Mouse (Mus musculus) G1E (cell line): Measurements from ENCODE around the gene Cp. TPM values are rescaled to one million over a fixed set of nuclear protein-coding genes. Genes with fewer than 3 reads are reported as not detected.
A peak's percentile ranks its signal among the peaks of the same experiment; 100 is the strongest.
"Not testable (repeated sequence)": the region's sequence is repeated elsewhere in the genome, so short reads cannot be mapped to it uniquely, and the experiment has no call there.

Experiments used
- ATAC-seq: 2 replicates; pipeline ENCODE4 v1.8.0; 2016; ENCODE audit warnings: mild to moderate bottlenecking; ENCODE audit not compliant: insufficient number of reproducible peaks, poor library complexity, low FRiP score, severe bottlenecking; ENCODE audit errors: extremely low read depth
- DNase-seq: peaks from one replicate; pipeline ENCODE4 v3.0.0; 2012; ENCODE audit warnings: low spot score
- H3K27me3 ChIP-seq: 2 replicates; pipeline ENCODE4 v1.6.1; 2012; ENCODE audit warnings: mild to moderate bottlenecking, low read length, inconsistent platforms; ENCODE audit not compliant: insufficient read depth
- H3K36me3 ChIP-seq: replicated peaks from 2 replicates; pipeline ENCODE3; 2012; ENCODE audit warnings: mild to moderate bottlenecking, inconsistent platforms
- H3K4me1 ChIP-seq: 2 replicates; pipeline ENCODE4 v1.6.1; 2012; ENCODE audit warnings: low read depth, low read length, inconsistent platforms, mixed read lengths; ENCODE audit not compliant: insufficient read depth
- H3K4me3 ChIP-seq: 2 replicates; pipeline ENCODE4 v1.5.1; 2012; ENCODE audit warnings: low read depth, mild to moderate bottlenecking, inconsistent platforms, low read length, moderate library complexity, mixed read lengths
- H3K9me3 ChIP-seq: replicated peaks from 2 replicates; pipeline ENCODE4 v1.6.1; 2012; ENCODE audit warnings: inconsistent platforms
- CTCF ChIP-seq: IDR thresholded peaks from 2 replicates; pipeline ENCODE4 v1.5.1; 2012; ENCODE audit warnings: low read depth, low read length, inconsistent platforms, mixed read lengths
- GATA1 ChIP-seq: IDR thresholded peaks from 2 replicates; pipeline ENCODE4 v1.6.1; 2012; ENCODE audit warnings: borderline replicate concordance, low read length, inconsistent platforms, mixed read lengths
- GATA2 ChIP-seq: IDR thresholded peaks from 2 replicates; pipeline ENCODE4 v1.6.1; 2012; ENCODE audit warnings: low read depth, low read length, inconsistent platforms, borderline replicate concordance
- POLR2AphosphoS5 ChIP-seq: IDR thresholded peaks from 2 replicates; pipeline ENCODE4 v1.6.1; 2012; ENCODE audit warnings: low read depth, low read length, inconsistent platforms; ENCODE audit not compliant: insufficient replicate concordance
- TAL1 ChIP-seq: conservative IDR thresholded peaks from 2 replicates; pipeline ENCODE4 v1.6.1; 2012; ENCODE audit warnings: low read depth, low read length, inconsistent platforms, mixed read lengths
- polyA plus RNA-seq: library from polyadenylated mRNA; stranded (reverse); fragments of >175 nt; gene quantifications from 2 replicates; pipeline ENCODE4 v1.2.3, GENCODE M21; 2012
- total RNA-seq, 2 experiments: library from RNA; stranded (forward) in 1 of 2; stranded (reverse) in 1 of 2; fragments of 200-1000 nt in 1 of 2; fragments of >200 nt in 1 of 2; fragmentation: Nextera tagmentation in 1 of 2; gene quantifications; 2 replicates each; pipeline ENCODE4 v1.2.3; 2014 to 2017

Cp gene
- total and polyA plus RNA-seq, 3 experiments = 0.16 to 1.6 TPM; not detected in 1

DNA sequence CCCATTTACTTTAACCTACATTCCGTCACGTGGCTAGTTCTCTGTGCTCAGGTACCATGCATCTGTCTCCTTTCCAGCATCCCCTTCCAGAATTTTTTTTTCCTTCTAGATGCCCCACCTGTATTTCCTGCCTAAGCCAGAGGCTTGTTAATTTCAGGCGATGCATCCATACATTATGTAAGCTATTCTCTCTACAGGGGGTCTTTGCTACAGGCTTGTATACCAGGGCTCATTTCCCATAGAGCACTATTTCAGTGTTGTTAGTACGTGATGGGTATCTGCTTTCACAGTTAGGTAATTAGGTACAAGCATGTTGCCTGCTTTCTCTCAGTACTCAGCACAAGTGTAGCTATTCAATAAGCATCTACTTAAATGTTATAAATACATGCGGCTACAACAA lies 70.9 kb downstream of the Cp start:
- ATAC-seq (no peak), DNase-seq (no peak)
- Histone ChIP-seq H3K4me3 (no peak overlapping the region), H3K36me3 (peaks cover 73% of the 10 kb centered on the region), H3K27me3 (no peaks in the 10 kb centered on the region), H3K4me1 (no peaks in the 10 kb centered on the region; the same call in 1 of the 2 replicates), H3K9me3 (no peaks in the 10 kb centered on the region)
- no peak for TF ChIP-seq TAL1
- no peak for TF ChIP-seq GATA2
- no peak for TF ChIP-seq GATA1
- no peak for TF ChIP-seq POLR2AphosphoS5
- no peak for TF ChIP-seq CTCF

- DNase-seq (no peak), ATAC-seq (no peak)
- H3K9me3 ChIP-seq = no peaks in the 10 kb centered on the region
- no peak overlapping the region for H3K4me3 ChIP-seq
- peaks cover 70% of the 10 kb centered on the region for H3K36me3 ChIP-seq
- no peaks in the 10 kb centered on the region for H3K27me3 ChIP-seq
- TF ChIP-seq GATA2 (no peak), CTCF (no peak), GATA1 (no peak), TAL1 (no peak), POLR2AphosphoS5 (no peak)
- H3K4me1 ChIP-seq = peaks cover 3% of the 10 kb centered on the region
Observed at GRCm38 (mm10) chr3:20028640-20029039, 71.8 kb downstream of the Cp start.

DNA sequence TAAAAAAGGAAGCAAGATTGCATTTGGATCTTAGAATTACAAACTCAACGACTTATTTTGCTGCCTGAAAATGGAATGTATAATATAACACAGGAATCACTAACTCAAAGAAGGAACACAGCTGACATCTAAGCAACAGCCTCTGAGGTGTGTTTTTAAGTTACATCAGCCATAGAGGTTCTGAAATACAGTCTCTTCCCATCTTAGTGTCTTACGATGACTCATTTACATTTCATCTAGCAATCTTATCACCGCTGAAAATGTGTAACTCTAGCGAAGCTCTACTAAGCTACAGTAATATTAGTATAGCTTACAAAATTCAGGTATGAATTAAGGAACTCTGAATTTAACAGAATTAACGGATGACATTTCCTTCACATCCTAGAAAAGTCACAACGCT lies 74.0 kb downstream of the Cp start:
- no peak for ATAC-seq
- TF ChIP-seq GATA2 (no peak), CTCF (no peak)
- H3K4me1 ChIP-seq = peaks cover 18% of the 10 kb centered on the region
- no peaks in the 10 kb centered on the region for H3K27me3 ChIP-seq
- H3K4me3 ChIP-seq = no peak overlapping the region
- DNase-seq = no peak
- H3K9me3 ChIP-seq = no peaks in the 10 kb centered on the region
- H3K36me3 ChIP-seq = peaks cover 49% of the 10 kb centered on the region

GRCm38 (mm10) chr3:20033761-20034718 lies 77.2 kb downstream of the Cp start:
- peak overlapping the region; percentile 94 for H3K4me3 ChIP-seq
- TF ChIP-seq GATA1 = no peak
- no peak for TF ChIP-seq TAL1
- no peak for TF ChIP-seq CTCF
- no peak for TF ChIP-seq POLR2AphosphoS5
- TF ChIP-seq GATA2 = no peak
- peaks cover 18% of the 10 kb centered on the region for H3K4me1 ChIP-seq
- ATAC-seq = no peak
- H3K27me3 ChIP-seq = no peaks in the 10 kb centered on the region
- H3K9me3 ChIP-seq = no peaks in the 10 kb centered on the region
- DNase-seq = no peak
- H3K36me3 ChIP-seq = peaks cover 21% of the 10 kb centered on the region

DNA sequence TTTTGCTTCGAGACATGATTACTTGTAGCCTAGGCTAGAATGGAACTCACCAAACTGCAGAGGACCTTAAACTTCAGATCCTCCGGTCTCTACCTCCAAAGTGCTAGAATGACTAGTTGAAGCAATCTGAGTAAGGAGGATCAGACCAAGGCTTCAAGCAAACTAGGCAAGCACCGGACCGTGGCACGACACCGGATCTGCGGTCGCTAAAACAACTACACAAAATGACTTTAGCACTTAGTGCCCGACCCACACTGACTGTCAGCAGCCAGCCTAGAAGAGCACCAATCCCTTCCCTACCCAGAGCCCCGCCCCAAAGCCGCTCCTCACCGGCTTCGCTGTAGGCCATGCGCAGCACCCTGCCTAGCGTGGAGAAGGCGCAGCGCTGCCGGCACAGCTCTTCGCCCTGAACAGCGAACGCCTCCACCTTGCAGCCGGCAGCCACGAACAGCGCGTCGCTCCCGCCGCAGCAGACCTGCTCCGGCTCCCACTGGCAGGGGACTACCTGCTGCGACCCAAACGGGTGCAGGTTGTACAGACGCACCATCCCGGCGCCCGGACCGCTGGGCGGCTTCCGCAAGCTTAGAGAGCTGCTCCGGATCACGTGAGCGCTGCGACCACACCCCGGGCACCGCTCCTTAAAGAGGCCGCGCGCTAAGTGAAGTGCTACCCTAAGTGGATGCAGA lies 78.0 kb downstream of the Cp start, which contains the start of gene Hps3:
TSS of gene Hps3 (minus strand) at position 597 of the 686 bp plus-strand sequence.
- Histone ChIP-seq H3K36me3 (peaks cover 15% of the 10 kb centered on the region), H3K4me1 (peaks cover 18% of the 10 kb centered on the region), H3K9me3 (no peaks in the 10 kb centered on the region), H3K4me3 (peak within 1 kb of the TSS; percentile 94), H3K27me3 (no peaks in the 10 kb centered on the region)
- ATAC-seq (peak; percentile 95), DNase-seq (peak; percentile 80)
- TF ChIP-seq GATA1 = no peak
- no peak for TF ChIP-seq CTCF
- TF ChIP-seq POLR2AphosphoS5 = no peak
- no peak for TF ChIP-seq GATA2
- TF ChIP-seq TAL1 = no peak

DNA sequence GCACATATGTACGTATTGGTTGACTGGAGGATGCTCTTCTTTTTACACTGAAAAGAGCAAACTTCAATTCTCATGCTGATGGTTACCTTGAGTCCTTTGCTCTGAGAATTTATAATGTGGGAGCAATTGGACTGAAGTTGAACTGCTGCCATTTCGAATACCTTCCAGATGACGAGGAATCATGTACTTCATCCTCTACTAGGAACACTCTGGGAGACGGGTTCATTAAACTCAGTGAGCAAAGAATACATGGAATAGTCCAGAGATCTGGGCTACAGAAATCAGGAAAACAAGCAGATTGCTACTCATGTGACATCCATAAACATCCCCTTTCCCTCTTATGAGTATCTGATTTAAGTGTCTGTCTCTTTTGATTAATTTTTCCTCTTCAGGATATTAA lies 79.2 kb downstream of the Cp start:
- Histone ChIP-seq H3K27me3 (no peaks in the 10 kb centered on the region), H3K4me3 (no peak overlapping the region), H3K4me1 (peaks cover 18% of the 10 kb centered on the region), H3K9me3 (no peaks in the 10 kb centered on the region), H3K36me3 (peaks cover 8% of the 10 kb centered on the region)
- no peak for DNase-seq
- no peak for ATAC-seq
- TF ChIP-seq CTCF = no peak

DNA sequence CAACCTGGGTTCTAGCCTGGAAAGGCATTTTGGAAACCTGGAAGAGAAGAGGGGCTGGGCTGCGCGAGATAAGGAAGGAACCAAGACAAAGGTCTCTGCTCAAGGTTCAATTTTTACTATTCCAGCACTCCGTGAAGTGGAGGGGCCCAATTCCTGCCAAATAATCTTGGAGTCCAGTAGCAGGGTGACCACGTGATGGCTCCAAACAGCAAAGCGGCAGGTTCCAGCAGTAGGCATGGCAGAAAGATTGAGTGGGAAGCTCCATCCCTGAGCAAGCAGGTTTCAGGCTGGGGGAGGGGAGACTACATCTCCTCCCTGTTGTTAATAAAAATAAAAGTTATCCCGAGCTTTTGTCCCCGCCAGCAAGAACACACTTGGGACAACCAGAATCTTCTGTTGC lies 84.6 kb downstream of the Cp start:
- H3K4me1 ChIP-seq, ATAC-seq, H3K4me3 ChIP-seq, H3K27me3 ChIP-seq, DNase-seq, H3K36me3 ChIP-seq, H3K9me3 ChIP-seq: not testable (repeated sequence)

GRCm38 (mm10) chr3:20044736-20045135 lies 87.9 kb downstream of the Cp start:
- H3K9me3 ChIP-seq, H3K4me3 ChIP-seq, DNase-seq, H3K4me1 ChIP-seq, H3K27me3 ChIP-seq, H3K36me3 ChIP-seq, ATAC-seq: not testable (repeated sequence)
